Mouse (Mus musculus): ENCODE measurements around the gene Senp6.

Gene Senp6

DNA sequence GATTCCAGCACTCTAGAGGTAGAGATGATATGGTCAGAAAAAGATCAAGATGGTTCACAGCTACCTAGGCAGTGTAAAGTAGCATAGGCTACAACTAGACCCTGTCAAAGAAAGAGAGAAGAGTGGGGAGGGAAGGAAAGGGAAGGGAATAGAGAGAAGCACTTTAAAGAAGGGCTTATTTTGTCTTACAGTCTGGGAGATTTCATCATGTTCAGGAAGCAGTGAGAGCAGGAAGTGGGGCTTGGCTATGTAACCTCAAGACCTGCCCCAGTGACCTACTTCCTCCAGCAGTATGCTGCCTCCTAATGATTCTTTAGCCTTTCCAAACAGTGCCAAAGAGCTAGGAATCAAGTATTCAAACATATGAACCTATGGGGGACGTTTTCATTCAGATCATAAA, 14.2 kb downstream of the Senp6 start:
- DNase-seq, result peak; percentile 28 to 35

GRCm38 (mm10) chr9:80084429-80085092, 17.9 kb downstream of the Senp6 start:
- DNase-seq, result no peak

DNA sequence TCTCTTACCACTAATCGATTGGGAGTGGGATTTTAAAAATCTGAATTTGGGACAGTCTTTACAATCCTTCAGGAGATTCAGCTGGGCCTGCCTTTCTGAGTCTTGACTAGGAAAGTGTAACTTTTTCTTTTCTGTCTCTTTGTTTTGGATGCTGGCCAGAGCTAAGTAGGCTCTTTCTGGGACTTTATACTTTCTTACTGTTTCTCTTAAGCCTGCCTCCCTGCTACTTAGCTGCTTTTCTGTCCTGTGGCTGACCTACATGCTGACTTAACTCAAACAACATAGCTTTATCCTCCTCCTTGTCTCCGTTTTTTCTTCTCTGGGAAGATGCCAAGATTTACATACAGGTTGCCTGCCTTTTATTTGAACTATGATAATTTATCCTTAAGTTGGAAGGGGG, 19.0 kb downstream of the Senp6 start:
- DNase-seq, result no peak

- DNase-seq, result peak in 1 of 2 experiments; percentile 17
These were observed 19.7 kb downstream of the Senp6 start for GRCm38 (mm10) chr9:80086272-80086966.

DNA sequence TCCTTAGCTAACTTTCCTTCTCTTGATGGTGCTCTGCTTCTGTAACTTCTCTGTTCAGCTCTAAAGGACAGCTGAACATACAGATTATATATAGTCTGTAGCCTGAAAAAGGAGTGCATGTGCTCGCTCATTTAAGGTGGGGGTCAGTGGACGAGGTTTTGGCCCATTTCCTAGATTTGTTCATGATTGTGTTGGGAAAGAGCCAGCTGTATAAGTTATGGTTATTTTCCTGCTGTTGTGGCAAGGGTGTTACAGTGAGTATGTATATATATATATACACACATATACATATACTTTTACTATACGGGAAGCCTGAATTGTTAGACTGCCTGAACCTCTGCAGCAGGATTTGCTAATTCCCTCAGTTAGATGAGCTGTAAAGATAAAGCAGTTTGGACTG, 22.7 kb downstream of the Senp6 start:
- no peak for DNase-seq

DNA sequence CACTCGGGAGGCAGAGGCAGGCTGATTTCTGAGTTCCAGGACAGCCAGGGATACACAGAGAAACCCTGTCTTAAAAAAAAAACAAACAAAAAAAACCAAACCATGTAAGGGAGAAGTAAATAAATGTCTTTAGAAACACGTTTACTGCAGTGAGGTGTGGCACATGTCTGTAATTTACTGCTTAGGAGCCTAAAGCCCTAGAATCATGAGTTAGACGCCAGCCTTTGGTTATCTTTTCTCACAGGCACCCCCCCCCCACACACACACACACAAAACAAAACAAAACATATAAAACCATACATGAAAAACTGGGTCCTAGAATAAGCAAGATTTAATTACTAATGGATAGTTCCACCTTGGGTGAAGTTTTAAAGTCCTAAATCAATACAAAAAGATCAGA, 29.6 kb downstream of the Senp6 start:
- DNase-seq, result no peak

DNA sequence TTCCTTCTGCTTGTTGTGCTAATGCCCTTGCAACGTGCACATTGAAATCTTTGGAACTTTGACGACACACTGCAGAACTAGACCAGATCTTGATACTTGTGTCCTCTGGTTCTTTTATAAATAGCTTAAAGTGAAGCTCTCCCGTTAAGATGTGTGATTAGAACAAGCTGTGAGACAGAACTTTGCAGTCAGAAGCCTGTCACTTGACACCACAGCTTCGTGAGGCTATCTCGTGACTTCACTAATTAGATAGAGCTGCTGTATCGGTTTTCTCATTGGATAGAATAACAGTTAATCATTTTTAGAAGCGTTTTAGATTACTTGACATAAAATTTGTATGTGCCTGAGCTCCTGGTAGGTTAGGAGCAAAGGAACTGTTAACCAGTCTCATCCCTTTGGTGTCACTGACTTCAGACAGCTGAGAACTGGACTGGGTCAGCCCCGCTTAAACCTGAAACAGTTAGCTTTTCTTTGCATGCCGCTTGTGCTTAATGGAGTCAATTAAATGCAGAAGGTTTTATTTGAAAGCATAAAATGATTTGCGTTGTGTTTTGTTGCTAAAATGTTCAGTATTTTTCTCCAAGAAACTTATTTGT, 79.4 kb downstream of the Senp6 start:
- DNase-seq, result no peak

DNA sequence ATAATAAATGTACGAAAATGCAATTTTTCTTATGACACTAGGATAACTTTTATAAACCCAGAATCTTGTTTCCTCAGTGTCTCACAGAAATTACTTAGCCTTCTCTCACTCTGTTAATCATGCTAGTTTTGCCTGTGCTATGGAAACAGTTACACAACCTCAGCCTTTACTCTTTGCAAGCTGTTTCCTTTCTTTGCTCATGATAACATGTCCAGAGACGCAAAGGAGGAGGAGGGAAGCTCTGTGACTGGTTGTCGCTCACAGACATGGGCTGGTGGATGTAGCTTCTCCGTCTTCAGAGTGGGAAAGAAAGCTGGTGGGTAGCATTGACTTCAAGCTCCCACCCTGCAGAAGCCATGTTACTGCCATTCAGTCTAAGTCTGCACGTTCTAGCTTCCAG, 82.9 kb downstream of the Senp6 start:
- no peak for DNase-seq

DNA sequence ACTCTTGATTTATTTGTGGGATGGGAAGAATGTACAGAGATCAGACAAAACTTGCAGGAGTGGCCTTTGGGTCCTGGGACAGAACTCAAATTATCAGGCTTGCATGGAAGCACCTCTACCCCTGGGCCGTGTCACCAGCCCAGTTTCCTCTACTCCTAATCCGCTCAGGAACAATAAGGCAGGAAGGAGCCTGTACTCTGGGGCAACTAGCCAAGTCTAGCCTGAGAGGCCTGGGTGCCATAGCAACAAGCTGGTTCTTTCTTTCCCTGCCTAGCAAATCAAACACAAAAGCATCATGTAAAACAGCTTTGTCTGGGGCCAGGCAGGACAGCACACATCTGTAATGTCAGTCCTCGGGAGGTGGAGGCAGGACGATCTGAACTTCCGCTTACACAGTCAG, 88.6 kb downstream of the Senp6 start:
- DNase-seq, result no peak

DNA sequence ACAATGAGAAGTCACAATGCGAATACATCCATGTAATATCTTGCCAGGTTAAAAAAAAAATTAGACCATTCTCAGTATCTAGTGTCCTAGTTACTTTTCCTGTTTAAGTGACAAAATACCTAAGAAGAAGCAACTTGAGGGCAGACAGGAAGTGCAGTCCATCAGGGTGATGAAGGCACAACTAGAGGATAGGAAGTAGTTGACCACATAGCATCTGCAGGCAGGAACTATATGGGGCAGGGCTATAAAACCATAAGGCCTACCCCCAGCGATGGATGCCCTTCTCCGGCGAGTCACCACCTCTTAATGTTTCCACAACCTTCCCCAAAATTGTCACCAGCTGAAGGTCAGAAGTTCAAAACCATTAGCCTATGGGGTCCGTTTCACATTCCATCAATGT, 90.1 kb downstream of the Senp6 start:
- no peak for DNase-seq

GRCm38 (mm10) chr9:80157840-80158465, 91.2 kb downstream of the Senp6 start:
- no peak for DNase-seq

- DNase-seq, result no peak
These were observed 92.2 kb downstream of the Senp6 start for GRCm38 (mm10) chr9:80158937-80159336.

DNA sequence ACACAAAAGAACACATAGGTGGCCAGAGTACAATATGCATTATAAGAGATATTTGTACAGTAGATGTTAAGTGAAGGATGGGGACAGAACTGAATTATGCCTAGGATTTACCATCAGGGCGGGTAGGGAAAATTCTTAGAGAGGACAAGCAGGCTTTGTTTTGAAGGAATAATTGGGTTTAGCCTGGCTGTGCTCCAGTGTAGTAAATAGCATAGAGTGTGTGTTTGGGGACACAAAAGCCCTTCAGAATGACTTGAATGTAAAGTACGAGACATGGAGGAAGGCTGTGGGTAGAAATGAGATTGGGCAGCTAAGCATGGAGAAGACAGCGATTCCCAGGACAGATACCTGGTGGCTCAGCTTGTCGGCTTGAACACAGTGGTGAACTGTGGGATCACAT, 94.7 kb downstream of the Senp6 start:
- DNase-seq, result no peak

- peak; percentile 41 to 51 for DNase-seq
These were observed 96.5 kb downstream of the Senp6 start for GRCm38 (mm10) chr9:80163126-80163723.

- DNase-seq, result no peak
These were observed 97.5 kb downstream of the Senp6 start for GRCm38 (mm10) chr9:80164191-80164590.

DNA sequence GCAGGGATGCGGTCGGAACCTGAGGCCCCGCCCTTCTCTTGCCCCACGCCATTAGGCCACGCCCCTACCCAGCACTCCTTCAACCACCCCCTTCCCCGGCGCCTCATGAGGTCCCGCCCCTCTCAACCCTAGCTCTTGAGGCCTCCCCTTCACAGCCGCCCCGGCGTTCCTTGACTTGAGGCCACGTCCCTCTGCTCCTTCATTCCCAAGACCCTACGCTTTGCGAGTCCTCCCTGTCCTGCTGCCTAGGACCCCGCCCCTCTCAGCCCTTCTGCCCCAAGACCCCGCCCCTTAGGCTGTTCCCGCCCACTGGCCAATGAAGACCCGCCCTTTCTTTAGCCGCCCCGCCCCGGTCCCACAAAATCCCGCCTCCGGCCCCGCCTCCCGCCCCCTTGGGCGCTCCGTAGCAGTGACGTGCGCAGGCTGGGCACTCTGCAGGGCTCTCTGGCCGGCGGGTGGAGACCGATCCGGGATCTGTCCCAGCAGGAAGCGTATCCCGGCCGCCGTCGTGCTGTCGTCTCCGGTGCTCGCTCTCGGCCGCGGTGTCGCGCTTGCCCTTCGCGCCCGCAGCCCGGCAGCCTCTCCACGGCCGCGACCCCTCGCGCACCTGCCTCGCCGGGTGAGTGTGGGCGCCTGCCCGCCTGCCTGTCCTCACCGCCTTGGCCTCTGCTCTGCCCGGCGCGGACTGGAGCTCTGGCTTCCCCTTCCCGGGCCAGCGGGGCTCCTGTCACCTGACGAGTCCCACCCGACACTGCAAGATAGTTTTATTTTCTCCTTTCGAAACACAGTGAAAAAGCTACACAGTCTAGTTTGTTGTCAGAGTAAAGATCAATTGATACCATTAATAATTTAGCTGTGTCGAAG, 98.1 kb downstream of the Senp6 start, which contains the start of gene Myo6:
Gene Myo6, plus strand, starts transcription at position 421 of the 864 bp plus-strand sequence.
- peak; percentile 89 for DNase-seq

- DNase-seq, result peak in 1 of 2 experiments; percentile 3
These were observed 99.0 kb downstream of the Senp6 start for GRCm38 (mm10) chr9:80165690-80166089.

- no peak for DNase-seq
These were observed 99.7 kb downstream of the Senp6 start for GRCm38 (mm10) chr9:80166425-80166824.

- no peak for DNase-seq
These were observed 100.4 kb downstream of the Senp6 start for GRCm38 (mm10) chr9:80167089-80167488.

DNA sequence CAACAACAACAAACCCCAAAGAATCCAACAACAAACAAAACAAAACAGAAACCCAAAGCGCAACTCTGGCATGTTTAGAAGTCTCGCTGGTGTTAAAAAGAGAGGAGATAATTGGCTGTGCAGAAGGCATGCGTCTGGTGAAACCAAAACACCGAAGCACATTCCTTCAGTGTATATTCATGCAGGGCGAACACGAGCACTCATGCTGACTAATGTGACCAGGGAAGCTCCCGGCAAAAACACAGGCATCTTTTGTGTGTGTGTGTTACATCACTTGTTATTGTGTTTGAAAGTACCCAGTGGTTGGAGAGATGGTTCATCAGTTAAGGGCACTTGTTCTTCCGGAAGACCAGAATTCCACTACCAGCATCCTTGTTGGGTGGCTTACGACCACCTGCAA, 102.8 kb downstream of the Senp6 start:
- no peak for DNase-seq

DNA sequence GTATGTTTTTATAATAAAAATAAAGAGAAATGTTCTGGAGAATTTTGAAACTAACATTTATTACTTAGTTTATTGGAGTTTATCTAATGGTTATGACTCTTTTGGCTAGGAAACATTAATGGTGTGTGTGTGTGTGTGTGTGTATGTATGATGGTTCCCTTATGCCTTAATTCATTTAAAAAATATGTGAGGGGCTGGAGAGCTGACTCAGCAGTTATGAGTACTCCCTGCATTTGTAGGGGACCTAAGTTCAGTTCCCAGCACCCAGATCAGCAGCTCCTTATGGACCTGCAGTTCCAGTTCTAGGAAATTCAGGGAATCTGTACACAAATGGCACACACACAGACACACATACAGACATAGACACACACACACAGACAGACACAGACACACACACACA, 104.5 kb downstream of the Senp6 start:
- no peak for DNase-seq
